Mouse (Mus musculus): ENCODE results near the gene Casc3. TPM values are rescaled to one million over a fixed set of nuclear protein-coding genes. Genes with fewer than 3 reads are reported as not detected.
A peak's percentile ranks its signal among the peaks of the same experiment; 100 is the strongest.

Casc3 gene
- polyA plus RNA-seq, 1 experiment from 2014 or later, result 13.3 TPM

DNA sequence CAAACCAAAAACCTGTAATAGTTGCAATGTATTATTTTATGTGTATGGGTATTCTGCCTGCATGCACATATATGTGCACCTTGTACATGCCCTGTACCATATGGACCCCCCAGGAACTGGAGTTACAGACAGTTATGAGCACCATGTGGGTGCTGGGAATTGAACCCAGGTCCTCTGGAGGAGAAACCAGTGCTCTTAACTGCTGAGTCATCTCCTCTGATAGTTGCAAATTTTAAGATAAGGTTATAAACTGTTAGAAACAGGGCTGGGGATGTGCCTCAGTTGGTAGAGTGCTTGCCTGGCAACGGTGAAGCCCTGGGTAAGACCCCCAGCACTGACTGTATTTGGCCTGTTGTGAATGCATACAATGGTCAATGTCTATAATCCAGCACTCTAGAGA is 13.3 kb upstream of the Casc3 start:
- H3K9me3 ChIP-seq (replicated peaks), result no peaks in the 10 kb centered on the region
- H3K4me1 ChIP-seq (replicated peaks), result peaks cover 83% of the 10 kb centered on the region
- H3K27me3 ChIP-seq, result no peaks in the 10 kb centered on the region
- H3K27ac ChIP-seq, result no peak overlapping the region
- no peaks in the 10 kb centered on the region for H3K36me3 ChIP-seq
- H3K4me3 ChIP-seq (replicated peaks), result no peak overlapping the region
- DNase-seq, result no peak
- no peak overlapping the region for H3K4me2 ChIP-seq
- ATAC-seq (ENCODE audit: low read depth), result no peak
- H3K9ac ChIP-seq, result no peak overlapping the region
- 76% methylated on average over 1 of the region's 1 CpGs for WGBS (ENCODE audit: insufficient replicate concordance)

GRCm38 (mm10) chr11:98792081-98792480 is 12.6 kb upstream of the Casc3 start:
- Histone ChIP-seq H3K4me3 (replicated peaks) (no peak overlapping the region), H3K4me1 (replicated peaks) (peaks cover 84% of the 10 kb centered on the region), H3K27me3 (no peaks in the 10 kb centered on the region), H3K36me3 (no peaks in the 10 kb centered on the region), H3K27ac (peak overlapping the region; percentile 2; the same call in 1 of the 2 replicates), H3K9me3 (replicated peaks) (no peaks in the 10 kb centered on the region), H3K9ac (no peak overlapping the region; the same call in 1 of the 2 replicates), H3K4me2 (no peak overlapping the region)
- DNase-seq (no peak), ATAC-seq (ENCODE audit: low read depth) (no peak)
- 40% methylated on average over 4 of the region's 4 CpGs for WGBS (ENCODE audit: insufficient replicate concordance)

DNA sequence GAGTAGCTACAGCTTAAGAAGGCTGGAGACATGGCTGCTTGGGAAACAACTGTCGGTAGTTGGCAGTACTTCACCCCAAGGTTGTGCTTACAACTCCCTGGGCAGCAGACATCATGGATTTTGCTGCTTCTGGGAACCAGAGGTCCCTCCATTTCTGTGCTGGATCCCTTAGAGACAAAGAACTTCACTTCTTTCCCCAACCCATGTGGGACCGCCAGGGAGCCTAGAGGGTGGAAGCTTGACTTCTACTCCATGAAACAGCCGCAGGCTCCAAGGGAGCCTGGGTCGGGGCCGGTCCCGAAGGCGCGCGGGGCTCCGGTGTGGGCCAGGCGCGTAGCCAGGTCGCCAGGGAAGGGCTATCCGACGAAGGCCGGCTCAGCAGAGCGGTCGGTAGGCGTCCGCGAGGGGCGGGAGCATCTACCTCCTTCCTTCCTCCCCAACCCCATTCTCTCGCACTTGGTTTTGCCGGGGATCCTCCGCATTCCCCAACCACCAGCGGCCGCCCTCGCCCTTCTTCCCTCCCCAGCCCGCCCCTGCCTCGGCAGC is 10.2 kb upstream of the Casc3 start:
- H3K27me3 ChIP-seq, result no peaks in the 10 kb centered on the region
- WGBS (ENCODE audit: insufficient replicate concordance), result under 1% methylated on average over 28 of the region's 30 CpGs
- peaks cover 79% of the 10 kb centered on the region for H3K4me1 ChIP-seq (replicated peaks)
- peak overlapping the region; percentile 99 for H3K4me3 ChIP-seq (replicated peaks)
- H3K9ac ChIP-seq, result peak overlapping the region; percentile 99
- H3K9me3 ChIP-seq (replicated peaks), result no peaks in the 10 kb centered on the region
- peak overlapping the region; percentile 99 for H3K4me2 ChIP-seq
- peak; percentile 71 for DNase-seq
- peak; percentile 70 for ATAC-seq (ENCODE audit: low read depth)
- peak overlapping the region; percentile 97 for H3K27ac ChIP-seq
- peaks cover 12% of the 10 kb centered on the region for H3K36me3 ChIP-seq

GRCm38 (mm10) chr11:98795015-98795713 is 9.5 kb upstream of the Casc3 start, which contains the start of gene Msl1:
Msl1 (plus strand) TSS chr11:98795516.
- H3K36me3 ChIP-seq, result peaks cover 19% of the 10 kb centered on the region
- DNase-seq (peak; percentile 79), ATAC-seq (ENCODE audit: low read depth) (peak; percentile 72)
- H3K4me2 ChIP-seq, result peak within 1 kb of the TSS; percentile 99
- H3K27ac ChIP-seq, result peak within 1 kb of the TSS; percentile 97
- no peaks in the 10 kb centered on the region for H3K27me3 ChIP-seq
- H3K4me3 ChIP-seq (replicated peaks), result peak within 1 kb of the TSS; percentile 99
- H3K4me1 ChIP-seq (replicated peaks), result peaks cover 73% of the 10 kb centered on the region
- no peaks in the 10 kb centered on the region for H3K9me3 ChIP-seq (replicated peaks)
- H3K9ac ChIP-seq, result peak within 1 kb of the TSS; percentile 99
- under 1% methylated on average over 55 of the region's 89 CpGs for WGBS (ENCODE audit: insufficient replicate concordance)

DNA sequence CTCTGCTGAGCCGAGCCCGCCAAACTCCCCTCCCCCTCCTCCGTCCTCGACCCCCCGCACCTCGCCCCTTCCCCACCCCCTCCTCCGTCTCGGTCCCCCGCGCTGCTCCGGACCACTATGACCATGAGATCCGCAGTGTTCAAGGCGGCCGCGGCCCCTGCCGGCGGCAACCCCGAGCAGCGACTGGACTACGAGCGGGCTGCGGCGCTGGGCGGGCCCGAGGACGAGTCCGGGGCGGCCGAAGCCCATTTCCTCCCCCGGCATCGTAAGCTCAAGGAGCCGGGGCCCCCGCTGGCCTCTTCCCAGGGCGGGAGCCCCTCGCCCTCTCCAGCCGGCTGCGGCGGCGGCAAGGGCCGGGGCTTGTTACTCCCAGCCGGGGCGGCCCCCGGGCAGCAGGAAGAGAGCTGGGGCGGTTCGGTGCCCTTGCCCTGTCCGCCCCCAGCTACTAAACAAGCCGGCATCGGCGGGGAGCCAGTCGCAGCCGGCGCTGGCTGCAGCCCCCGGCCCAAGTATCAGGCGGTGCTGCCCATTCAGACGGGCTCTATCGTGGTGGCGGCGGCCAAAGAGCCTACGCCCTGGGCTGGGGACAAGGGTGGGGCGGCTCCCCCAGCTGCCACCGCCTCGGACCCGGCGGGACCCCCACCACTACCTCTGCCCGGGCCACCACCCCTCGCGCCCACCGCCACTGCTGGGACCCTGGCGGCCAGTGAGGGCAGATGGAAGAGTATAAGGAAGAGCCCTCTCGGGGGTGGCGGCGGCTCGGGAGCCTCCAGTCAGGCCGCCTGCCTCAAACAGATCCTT is 8.8 kb upstream of the Casc3 start:
- Histone ChIP-seq H3K27me3 (no peaks in the 10 kb centered on the region), H3K4me1 (replicated peaks) (peaks cover 65% of the 10 kb centered on the region), H3K4me2 (peak overlapping the region; percentile 99), H3K9ac (peak overlapping the region; percentile 99), H3K9me3 (replicated peaks) (no peaks in the 10 kb centered on the region), H3K27ac (peak overlapping the region; percentile 97), H3K4me3 (replicated peaks) (peak overlapping the region; percentile 99), H3K36me3 (peaks cover 26% of the 10 kb centered on the region)
- ATAC-seq (ENCODE audit: low read depth), result peak; percentile 64
- WGBS (ENCODE audit: insufficient replicate concordance), result under 1% methylated on average over 67 of the region's 74 CpGs
- peak; percentile 40 for DNase-seq

DNA sequence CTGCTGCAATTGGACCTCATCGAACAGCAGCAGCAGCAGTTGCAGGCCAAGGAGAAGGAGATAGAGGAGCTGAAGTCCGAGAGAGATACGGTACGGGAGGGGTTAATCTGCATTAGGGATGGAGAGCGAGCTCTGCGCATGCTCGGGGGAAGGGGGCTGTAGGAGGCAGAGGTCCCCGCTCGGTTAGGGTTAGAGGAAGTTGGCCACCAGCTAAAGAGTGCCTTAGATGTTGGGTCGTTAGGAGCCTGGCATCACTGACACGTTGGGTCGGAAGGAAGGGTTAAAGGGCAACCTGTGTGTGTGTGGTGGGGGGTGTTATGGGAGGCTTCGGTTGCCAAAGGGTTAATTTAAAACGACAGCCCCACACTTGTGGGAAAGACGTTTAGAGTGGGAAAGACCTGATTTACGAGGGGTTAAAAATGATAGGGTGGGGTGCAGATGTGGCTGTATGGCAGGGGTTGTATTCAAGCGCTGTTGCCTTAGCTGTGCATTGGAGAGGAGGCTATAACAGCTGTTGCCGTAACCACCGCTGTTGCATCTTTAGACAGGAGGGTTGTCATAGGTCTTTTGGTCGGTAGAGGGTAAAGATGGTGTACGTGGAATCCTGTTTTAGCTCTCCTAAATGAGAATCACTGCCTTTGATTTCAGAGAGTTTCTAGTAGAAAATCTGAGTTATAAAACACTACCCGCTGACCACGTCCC is 8.0 kb upstream of the Casc3 start:
- Histone ChIP-seq H3K4me1 (replicated peaks) (peaks cover 58% of the 10 kb centered on the region), H3K9ac (peak overlapping the region; percentile 99), H3K4me2 (peak overlapping the region; percentile 99), H3K27ac (peak overlapping the region; percentile 97), H3K27me3 (no peaks in the 10 kb centered on the region), H3K9me3 (replicated peaks) (no peaks in the 10 kb centered on the region), H3K36me3 (peaks cover 34% of the 10 kb centered on the region), H3K4me3 (replicated peaks) (peak overlapping the region; percentile 99)
- WGBS (ENCODE audit: insufficient replicate concordance), result 4% methylated on average over 23 of the region's 23 CpGs
- DNase-seq (peak; percentile 46), ATAC-seq (ENCODE audit: low read depth) (peak; percentile 7; the same call in 1 of the 2 replicates)

DNA sequence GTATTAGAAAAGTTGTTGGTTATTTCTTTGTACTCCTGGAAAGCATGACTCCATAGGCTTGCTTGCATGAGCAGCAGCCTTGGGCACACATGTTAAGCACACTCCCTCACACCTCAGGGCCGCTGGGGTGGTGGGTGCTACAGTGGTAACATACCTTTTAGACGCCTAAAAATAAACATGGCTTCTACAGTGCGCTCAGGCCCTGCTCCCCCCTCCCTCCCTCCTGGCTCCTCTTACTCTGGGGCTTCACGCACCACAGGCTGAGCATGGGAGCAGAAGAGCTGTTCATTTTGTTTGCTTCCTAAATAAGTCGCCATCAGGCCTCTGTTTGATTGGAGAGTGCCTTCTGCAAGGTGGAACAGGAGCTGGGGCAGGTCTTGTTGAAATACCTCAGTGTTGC is 7.4 kb upstream of the Casc3 start:
- H3K4me2 ChIP-seq, result peak overlapping the region; percentile 99
- peak overlapping the region; percentile 97 for H3K27ac ChIP-seq
- H3K4me3 ChIP-seq (replicated peaks), result peak overlapping the region; percentile 99
- WGBS (ENCODE audit: insufficient replicate concordance), result 12% methylated on average over 5 of the region's 5 CpGs
- DNase-seq, result no peak
- peaks cover 52% of the 10 kb centered on the region for H3K4me1 ChIP-seq (replicated peaks)
- peaks cover 40% of the 10 kb centered on the region for H3K36me3 ChIP-seq
- ATAC-seq (ENCODE audit: low read depth), result no peak
- H3K9ac ChIP-seq, result peak overlapping the region; percentile 99
- H3K9me3 ChIP-seq (replicated peaks), result no peaks in the 10 kb centered on the region
- H3K27me3 ChIP-seq, result no peaks in the 10 kb centered on the region

GRCm38 (mm10) chr11:98797909-98798308 is 6.8 kb upstream of the Casc3 start:
- H3K9ac ChIP-seq, result peak overlapping the region; percentile 99
- peak overlapping the region; percentile 99 for H3K4me3 ChIP-seq (replicated peaks)
- WGBS (ENCODE audit: insufficient replicate concordance), result 66% methylated on average over 4 of the region's 4 CpGs
- DNase-seq (no peak), ATAC-seq (ENCODE audit: low read depth) (no peak)
- H3K27me3 ChIP-seq, result no peaks in the 10 kb centered on the region
- H3K4me1 ChIP-seq (replicated peaks), result peaks cover 47% of the 10 kb centered on the region
- no peaks in the 10 kb centered on the region for H3K9me3 ChIP-seq (replicated peaks)
- H3K36me3 ChIP-seq, result peaks cover 46% of the 10 kb centered on the region
- peak overlapping the region; percentile 99 for H3K4me2 ChIP-seq
- peak overlapping the region; percentile 97; the same call in 1 of the 2 replicates for H3K27ac ChIP-seq

GRCm38 (mm10) chr11:98808417-98808816 is 3.7 kb downstream of the Casc3 start:
- Histone ChIP-seq H3K4me1 (replicated peaks) (peaks cover 43% of the 10 kb centered on the region), H3K9me3 (replicated peaks) (no peaks in the 10 kb centered on the region), H3K27me3 (no peaks in the 10 kb centered on the region), H3K4me3 (replicated peaks) (peak overlapping the region; percentile 95; the same call in 1 of the 2 replicates), H3K9ac (0 out of 2 replicates have a peak overlapping the region, but pooled peaks have one; percentile 77), H3K36me3 (peaks cover 70% of the 10 kb centered on the region), H3K4me2 (peak overlapping the region; percentile 77), H3K27ac (peak overlapping the region; percentile 79)
- DNase-seq, result no peak
- no peak for ATAC-seq (ENCODE audit: low read depth)
- 74% methylated on average over 2 of the region's 2 CpGs for WGBS (ENCODE audit: insufficient replicate concordance)

- Histone ChIP-seq H3K9me3 (replicated peaks) (no peaks in the 10 kb centered on the region), H3K4me3 (replicated peaks) (peak overlapping the region; percentile 95), H3K27me3 (no peaks in the 10 kb centered on the region), H3K9ac (peak overlapping the region; percentile 98), H3K27ac (peak overlapping the region; percentile 97), H3K4me1 (replicated peaks) (peaks cover 50% of the 10 kb centered on the region), H3K36me3 (peaks cover 69% of the 10 kb centered on the region), H3K4me2 (peak overlapping the region; percentile 83)
- ATAC-seq (ENCODE audit: low read depth) (peak; percentile 98), DNase-seq (peak; percentile 99)
- WGBS (ENCODE audit: insufficient replicate concordance), result under 1% methylated on average over 83 of the region's 84 CpGs
Measured at GRCm38 (mm10) chr11:98809457-98810290, 5.0 kb downstream of the Casc3 start.
